Mouse (Mus musculus) forebrain, embryonic 16.5 days (tissue): ENCODE results near the gene Ovch2. TPM values are rescaled to one million over a fixed set of nuclear protein-coding genes. Genes with fewer than 3 reads are reported as not detected.
"Not testable (repeated sequence)": the region's sequence is repeated elsewhere in the genome, so short reads cannot be mapped to it uniquely, and the experiment has no call there.

ENCODE experiments used
- ATAC-seq: fragments of 200-750 bp; cut with Nextera tagmentation; 2 replicates; pipeline ENCODE4 v1.8.0; 2017; ENCODE audit warnings: mild to moderate bottlenecking, moderate library complexity
- H3K27ac ChIP-seq: fragments of 300-500 bp; sonication (generic); 2 replicates; pipeline ENCODE4 v1.5.1; 2014; ENCODE audit warnings: low read length, control low read depth
- H3K27me3 ChIP-seq: fragments of 300-500 bp; sonication (generic); replicated peaks from 2 replicates; pipeline ENCODE4 v1.6.1; 2014; ENCODE audit warnings: low read length; ENCODE audit not compliant: control insufficient read depth, insufficient read depth
- H3K36me3 ChIP-seq: fragments of 300-500 bp; sonication (generic); 2 replicates; pipeline ENCODE4 v1.6.1; 2014; ENCODE audit not compliant: control insufficient read depth, insufficient read depth
- H3K4me1 ChIP-seq: fragments of 300-500 bp; sonication (generic); replicated peaks from 2 replicates; pipeline ENCODE4 v1.6.1; 2014; ENCODE audit warnings: low read length; ENCODE audit not compliant: control insufficient read depth, insufficient read depth
- H3K4me2 ChIP-seq: fragments of 300-500 bp; sonication (generic); 2 replicates; pipeline ENCODE4 v1.6.1; 2014; ENCODE audit warnings: mild to moderate bottlenecking, low read length, control low read depth
- H3K4me3 ChIP-seq: fragments of 300-500 bp; sonication (generic); replicated peaks from 2 replicates; pipeline ENCODE4 v1.5.1; 2014; ENCODE audit warnings: mild to moderate bottlenecking, low read length, control low read depth
- H3K9ac ChIP-seq: fragments of 300-500 bp; sonication (generic); replicated peaks from 2 replicates; pipeline ENCODE4 v1.6.1; 2014; ENCODE audit warnings: low read depth, low read length, control low read depth
- H3K9me3 ChIP-seq: fragments of 300-500 bp; sonication (generic); 2 replicates; pipeline ENCODE4 v1.6.1; 2016; ENCODE audit warnings: low read length; ENCODE audit not compliant: control insufficient read depth
- WGBS: fragments of 180-500 bp; shearing (Covaris S2); extraction: QIAGEN DNeasy Blood & Tissue Kit; methylation state at CpG from one replicate; pipeline ENCODE4 v1.1.7; 2014; 5-methylcytosine and 5-hydroxymethylcytosine counted together
- polyA plus RNA-seq: library from polyadenylated mRNA; unstranded; fragments of >200 nt; fragmentation: Nextera tagmentation; extraction: Ambion mirVana; gene quantifications from 2 replicates; pipeline ENCODE4 v1.2.1, GENCODE M21; 2015

Gene Ovch2
- polyA plus RNA-seq: not detected in 2 replicates

DNA sequence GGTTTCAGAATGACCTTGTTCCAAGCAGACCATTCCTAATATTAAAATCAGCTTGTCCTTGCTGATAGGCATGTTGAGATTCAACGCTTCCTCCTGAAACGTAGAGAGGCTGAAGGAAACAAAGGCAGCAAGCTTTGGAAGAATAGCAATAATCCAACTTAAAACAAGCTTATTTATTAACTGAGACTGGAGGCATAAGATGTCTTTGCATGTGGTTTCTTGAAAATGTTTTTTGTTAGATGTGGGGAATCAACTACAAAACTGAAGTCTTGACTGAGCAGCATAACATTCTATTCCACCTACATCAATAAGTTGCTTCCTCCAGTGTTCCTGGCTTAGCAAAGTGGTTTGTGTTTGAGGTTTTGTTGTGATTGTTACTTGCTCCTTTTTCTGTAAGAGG lies at the start of gene Ovch2:
TSS of gene Ovch2 (minus strand) at position 101 of the 400 bp plus-strand sequence.
- Histone ChIP-seq H3K4me1 (no peaks in the 10 kb centered on the region), H3K27ac (no peak within 1 kb of the TSS), H3K9me3 (no peaks in the 10 kb centered on the region; the same call in 1 of the 2 replicates), H3K4me3 (no peak within 1 kb of the TSS), H3K4me2 (no peak within 1 kb of the TSS), H3K36me3 (no peaks in the 10 kb centered on the region), H3K9ac (no peak within 1 kb of the TSS), H3K27me3 (no peaks in the 10 kb centered on the region)
- WGBS: 91% methylated on average over 2 of the region's 2 CpGs
- no peak for ATAC-seq

DNA sequence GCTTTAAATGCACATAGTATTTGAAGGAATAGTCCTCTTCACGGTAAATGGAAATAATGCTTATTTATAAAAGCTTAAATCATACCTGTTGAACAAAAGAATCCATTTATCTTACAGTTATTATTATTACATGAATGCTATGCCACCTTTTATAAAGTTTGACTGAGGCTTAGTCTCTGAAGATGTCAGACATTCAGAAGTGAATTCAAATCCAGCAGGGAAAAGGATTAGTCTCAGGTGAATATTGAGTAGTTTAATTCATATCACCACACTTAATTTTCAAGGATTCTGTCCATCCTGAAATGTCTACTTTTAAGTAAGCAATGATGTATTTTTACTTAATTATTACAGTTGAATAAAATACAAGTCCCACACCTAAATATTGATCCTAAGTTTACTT lies 46.4 kb upstream of the Ovch2 start, which contains the start of gene Olfr470:
TSS of gene Olfr470 (minus strand) at position 101 of the 400 bp plus-strand sequence.
- not testable (repeated sequence) for H3K4me2 ChIP-seq, ATAC-seq, H3K27ac ChIP-seq, H3K9ac ChIP-seq, H3K4me3 ChIP-seq, H3K9me3 ChIP-seq, H3K27me3 ChIP-seq, H3K4me1 ChIP-seq, H3K36me3 ChIP-seq
- WGBS: 79% methylated on average over 1 of the region's 1 CpGs

DNA sequence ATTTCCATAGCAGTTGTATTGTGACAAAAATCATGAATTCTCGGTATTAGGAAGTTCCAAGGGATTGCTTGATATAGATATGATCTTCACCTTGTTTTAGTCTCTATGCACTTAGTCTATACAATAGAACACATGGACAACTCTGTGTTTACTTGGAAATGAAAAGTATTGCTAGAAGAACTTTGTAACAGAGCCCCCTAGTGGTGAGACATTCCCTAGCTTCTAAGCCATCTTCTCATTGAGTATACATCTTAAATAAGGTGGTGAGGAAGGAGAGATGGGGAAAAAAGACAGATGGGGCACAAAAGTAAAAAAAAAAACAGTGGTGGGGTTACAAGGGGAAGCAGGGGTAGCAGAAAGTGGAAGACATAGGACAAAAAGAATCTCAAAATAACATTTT lies 40.7 kb upstream of the Ovch2 start:
- Histone ChIP-seq H3K4me2 (no peak overlapping the region), H3K27ac (no peak overlapping the region), H3K4me1 (no peaks in the 10 kb centered on the region), H3K36me3 (no peaks in the 10 kb centered on the region), H3K9ac (no peak overlapping the region), H3K9me3 (no peaks in the 10 kb centered on the region), H3K4me3 (no peak overlapping the region), H3K27me3 (no peaks in the 10 kb centered on the region)
- ATAC-seq: no peak
- WGBS: 79% methylated on average over 1 of the region's 1 CpGs

DNA sequence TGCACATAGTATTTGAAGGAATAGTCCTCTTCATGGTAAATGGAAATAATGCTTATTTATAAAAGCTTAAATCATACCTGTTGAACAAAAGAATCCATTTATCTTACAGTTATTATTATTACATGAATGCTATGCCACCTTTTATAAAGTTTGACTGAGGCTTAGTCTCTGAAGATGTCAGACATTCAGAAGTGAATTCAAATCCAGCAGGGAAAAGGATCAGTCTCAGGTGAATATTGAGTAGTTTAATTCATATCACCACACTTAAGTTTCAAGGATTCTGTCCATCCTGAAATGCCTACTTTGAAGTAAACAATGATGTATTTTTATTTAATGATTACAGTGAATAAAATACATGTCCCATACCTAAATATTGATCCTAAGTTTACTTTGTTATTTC lies 24.4 kb upstream of the Ovch2 start, which contains the start of gene Olfr469:
TSS of gene Olfr469 (minus strand) at position 101 of the 400 bp plus-strand sequence.
- H3K9me3 ChIP-seq, H3K4me2 ChIP-seq, H3K4me1 ChIP-seq, H3K27me3 ChIP-seq, H3K36me3 ChIP-seq, ATAC-seq, H3K9ac ChIP-seq, H3K27ac ChIP-seq, H3K4me3 ChIP-seq: not testable (repeated sequence)

DNA sequence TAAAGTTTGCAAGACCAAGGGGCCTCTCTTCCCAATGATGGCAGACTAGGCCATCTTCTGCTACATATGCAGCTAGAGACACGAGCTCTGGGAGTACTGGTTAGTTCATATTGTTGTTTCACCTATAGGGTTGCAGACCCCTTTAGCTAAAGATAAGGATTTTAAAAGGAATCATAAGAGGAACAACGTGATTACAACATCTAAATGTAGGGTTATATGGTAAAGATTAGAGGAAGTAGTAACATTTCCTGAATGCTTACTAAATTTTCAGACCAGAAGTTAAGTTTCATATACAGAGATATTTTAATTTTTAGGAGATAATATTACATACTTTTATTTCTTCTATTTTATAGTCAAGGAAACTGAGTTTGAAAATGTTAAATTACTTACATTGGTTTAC lies 22.9 kb upstream of the Ovch2 start:
- not testable (repeated sequence) for H3K4me2 ChIP-seq, H3K27ac ChIP-seq, H3K4me3 ChIP-seq, ATAC-seq, H3K36me3 ChIP-seq, H3K9ac ChIP-seq, H3K4me1 ChIP-seq, H3K27me3 ChIP-seq, H3K9me3 ChIP-seq
- 76% methylated on average over 2 of the region's 2 CpGs for WGBS

DNA sequence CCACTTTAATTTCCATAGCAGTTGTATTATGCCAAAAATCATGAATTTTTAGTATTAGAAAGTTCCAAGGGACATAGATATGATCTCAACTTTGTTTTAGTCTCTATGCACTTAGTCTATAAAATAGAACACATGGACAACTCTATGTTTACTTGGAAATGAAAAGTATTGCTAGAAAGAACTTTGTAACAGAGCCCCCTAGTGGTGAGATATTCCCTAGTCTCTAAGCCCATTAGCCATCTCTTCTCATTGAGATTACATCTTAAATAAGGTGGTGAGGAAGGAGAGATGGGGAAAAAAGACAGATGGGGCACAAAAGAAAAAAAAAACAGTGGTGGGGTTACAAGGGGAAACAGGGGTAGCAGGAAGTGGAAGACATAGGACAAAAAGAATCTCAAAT lies 18.4 kb upstream of the Ovch2 start:
- no peak overlapping the region for H3K9ac ChIP-seq
- H3K4me2 ChIP-seq: no peak overlapping the region
- H3K27me3 ChIP-seq: no peaks in the 10 kb centered on the region
- H3K4me3 ChIP-seq: no peak overlapping the region
- H3K27ac ChIP-seq: no peak overlapping the region
- H3K9me3 ChIP-seq: no peaks in the 10 kb centered on the region
- ATAC-seq: no peak
- no peaks in the 10 kb centered on the region for H3K36me3 ChIP-seq
- no peaks in the 10 kb centered on the region for H3K4me1 ChIP-seq

DNA sequence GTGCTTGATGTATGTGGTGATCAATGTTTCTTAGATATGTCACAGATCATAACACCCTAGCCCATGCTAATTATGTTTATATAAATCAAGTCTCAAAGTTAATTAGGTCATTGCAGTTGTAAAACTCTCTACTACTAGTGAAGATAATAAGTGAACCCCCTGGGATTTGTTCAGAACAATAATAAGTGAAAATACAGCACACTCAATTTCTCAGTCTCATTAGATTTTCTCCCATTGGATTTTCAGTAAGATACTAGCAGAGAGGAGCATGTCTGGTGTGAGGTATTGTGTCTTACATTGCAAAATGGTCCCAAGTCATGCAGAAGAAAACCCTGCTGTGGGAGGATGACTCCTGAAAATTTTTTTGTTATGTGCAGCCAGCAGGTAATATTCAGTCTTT lies 11.0 kb upstream of the Ovch2 start, which contains the start of gene Olfr467:
TSS of gene Olfr467 (plus strand) at position 301 of the 400 bp plus-strand sequence.
- no peak for ATAC-seq
- H3K9ac ChIP-seq: no peak within 1 kb of the TSS

DNA sequence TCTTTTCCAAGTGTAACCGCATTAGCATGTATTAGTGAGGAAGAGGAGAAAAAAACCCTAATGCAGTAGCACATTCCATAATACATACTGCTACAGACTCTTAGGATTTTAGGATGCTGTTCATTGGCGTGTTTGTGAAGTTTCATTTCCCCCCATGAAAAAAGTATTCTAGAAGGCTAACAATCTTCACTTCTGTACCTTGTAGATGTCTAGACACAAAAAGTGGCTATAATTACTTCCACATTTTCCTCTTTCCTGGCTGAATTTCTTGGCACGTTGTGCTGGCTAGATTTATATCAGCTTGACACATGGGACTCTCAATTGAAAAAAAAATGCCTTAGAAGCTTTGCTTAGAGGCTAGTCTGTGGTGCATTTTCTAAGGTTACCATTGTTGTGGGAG lies 1.1 kb upstream of the Ovch2 start:
- no peak overlapping the region for H3K27ac ChIP-seq
- H3K4me3 ChIP-seq: no peak overlapping the region
- no peaks in the 10 kb centered on the region for H3K36me3 ChIP-seq
- H3K27me3 ChIP-seq: no peaks in the 10 kb centered on the region
- no peaks in the 10 kb centered on the region for H3K4me1 ChIP-seq
- no peak overlapping the region for H3K4me2 ChIP-seq
- H3K9ac ChIP-seq: no peak overlapping the region
- no peaks in the 10 kb centered on the region; the same call in 1 of the 2 replicates for H3K9me3 ChIP-seq
- ATAC-seq: no peak
- WGBS: 81% methylated on average over 3 of the region's 3 CpGs

More for the DNA sequence above, 11.0 kb upstream of the Ovch2 start, which contains the start of gene Olfr467:
- Histone ChIP-seq H3K4me3 (no peak within 1 kb of the TSS), H3K9me3 (no peaks in the 10 kb centered on the region), H3K27me3 (no peaks in the 10 kb centered on the region), H3K4me2 (no peak within 1 kb of the TSS), H3K27ac (no peak within 1 kb of the TSS), H3K36me3 (no peaks in the 10 kb centered on the region), H3K4me1 (no peaks in the 10 kb centered on the region)

DNA sequence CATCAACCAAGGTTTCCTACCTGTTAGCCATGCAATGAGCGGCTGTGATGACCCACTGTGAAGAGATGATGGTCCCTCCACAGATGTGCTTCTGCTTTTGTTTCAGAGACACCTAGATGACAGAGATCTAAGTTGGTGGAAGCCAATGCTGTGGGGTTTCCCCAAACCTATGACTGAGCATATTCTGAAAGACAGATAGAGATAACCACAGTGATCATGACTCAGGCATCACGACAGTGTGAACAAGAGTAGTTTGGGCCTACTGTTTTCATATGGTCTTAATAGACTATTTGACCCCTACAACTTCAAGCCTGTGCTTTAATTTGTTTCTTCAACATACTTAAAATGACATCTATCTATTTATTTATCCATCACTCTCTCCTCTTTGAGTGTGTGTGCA lies 4.5 kb downstream of the Ovch2 start:
- Histone ChIP-seq H3K36me3 (no peaks in the 10 kb centered on the region), H3K4me2 (no peak overlapping the region), H3K4me1 (no peaks in the 10 kb centered on the region), H3K27ac (no peak overlapping the region), H3K27me3 (no peaks in the 10 kb centered on the region), H3K9ac (no peak overlapping the region), H3K4me3 (no peak overlapping the region), H3K9me3 (no peaks in the 10 kb centered on the region)
- no peak for ATAC-seq
- 91% methylated on average over 2 of the region's 2 CpGs for WGBS

DNA sequence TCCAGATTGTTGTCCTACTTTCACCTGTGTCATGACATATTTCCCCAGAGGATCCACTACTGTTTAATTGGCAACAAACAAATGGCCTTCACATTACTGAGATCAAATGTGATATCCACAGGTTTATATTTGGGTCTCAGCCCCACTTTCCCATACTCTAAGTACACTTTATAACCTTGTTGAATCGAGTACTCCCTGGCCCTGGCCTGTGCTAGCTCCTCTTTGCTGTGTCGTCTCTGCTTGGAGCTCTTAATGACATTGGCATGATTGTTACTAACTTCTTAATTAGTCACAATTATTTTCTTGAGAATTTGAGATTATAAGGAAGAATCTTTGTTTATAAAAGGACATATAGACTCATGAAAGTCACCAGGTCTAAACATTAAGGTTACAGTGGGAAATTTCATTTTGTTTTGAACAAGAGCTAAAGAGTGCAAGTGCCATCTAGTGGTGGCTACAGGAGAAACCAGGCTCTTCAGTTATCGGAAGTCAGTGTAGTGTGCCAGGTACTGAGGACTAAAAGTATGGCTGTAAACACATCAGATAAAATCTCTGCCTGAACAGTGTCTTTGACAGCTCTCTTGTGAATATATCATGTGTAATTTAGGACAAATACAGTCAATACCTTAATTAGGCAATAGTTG lies 12.9 kb downstream of the Ovch2 start:
- ATAC-seq: peak; percentile 40; the same call in 1 of the 2 replicates
- WGBS: 63% methylated on average over 3 of the region's 3 CpGs
- no peak overlapping the region for H3K27ac ChIP-seq
- H3K4me3 ChIP-seq: no peak overlapping the region
- no peaks in the 10 kb centered on the region for H3K36me3 ChIP-seq
- no peaks in the 10 kb centered on the region for H3K9me3 ChIP-seq
- no peaks in the 10 kb centered on the region for H3K4me1 ChIP-seq
- H3K27me3 ChIP-seq: no peaks in the 10 kb centered on the region
- no peak overlapping the region for H3K9ac ChIP-seq
- no peak overlapping the region for H3K4me2 ChIP-seq
